Mouse (Mus musculus) limb, embryonic 12.5 days (tissue): ENCODE measurements around the gene Pxt1. TPM values are rescaled to one million over a fixed set of nuclear protein-coding genes. Genes with fewer than 3 reads are reported as not detected.

Source experiments
- ATAC-seq: fragments of 200-750 bp; cut with Nextera tagmentation; 2 replicates; pipeline ENCODE4 v1.8.0; 2017; ENCODE audit warnings: low read depth, moderate TSS enrichment; ENCODE audit not compliant: insufficient number of reproducible peaks, insufficient read depth, low FRiP score, low TSS enrichment
- H3K27ac ChIP-seq: fragments of 300-500 bp; sonication (generic); 2 replicates; pipeline ENCODE4 v1.5.1; 2016; ENCODE audit warnings: mild to moderate bottlenecking, moderate library complexity
- H3K27me3 ChIP-seq: fragments of 300-500 bp; sonication (generic); 2 replicates; pipeline ENCODE4 v1.6.1; 2016; ENCODE audit warnings: mild to moderate bottlenecking, moderate library complexity
- H3K36me3 ChIP-seq: fragments of 300-500 bp; sonication (generic); 2 replicates; pipeline ENCODE4 v1.6.1; 2016; ENCODE audit warnings: mild to moderate bottlenecking, moderate library complexity
- H3K4me1 ChIP-seq: fragments of 300-500 bp; sonication (generic); replicated peaks from 2 replicates; pipeline ENCODE4 v1.6.1; 2016
- H3K4me2 ChIP-seq: fragments of 300-500 bp; sonication (generic); 2 replicates; pipeline ENCODE4 v1.6.1; 2016; ENCODE audit warnings: mild to moderate bottlenecking, moderate library complexity
- H3K4me3 ChIP-seq: fragments of 300-500 bp; sonication (generic); replicated peaks from 2 replicates; pipeline ENCODE4 v1.5.1; 2016; ENCODE audit warnings: mild to moderate bottlenecking
- H3K9ac ChIP-seq: fragments of 300-500 bp; sonication (generic); replicated peaks from 2 replicates; pipeline ENCODE4 v1.6.1; 2016; ENCODE audit warnings: mild to moderate bottlenecking, moderate library complexity
- H3K9me3 ChIP-seq: fragments of 300-500 bp; sonication (generic); 2 replicates; pipeline ENCODE4 v1.6.1; 2016; ENCODE audit warnings: mild to moderate bottlenecking, moderate library complexity
- WGBS: fragments of 180-500 bp; shearing (Covaris S2); methylation state at CpG from one replicate; pipeline ENCODE4 v1.1.7; 2016; 5-methylcytosine and 5-hydroxymethylcytosine counted together
- polyA plus RNA-seq: library from polyadenylated mRNA; unstranded; fragments of >200 nt; fragmentation: Nextera tagmentation; extraction: Ambion mirVana; gene quantifications from 2 replicates; pipeline ENCODE4 v1.2.1, GENCODE M21; 2016

Pxt1 gene
- polyA plus RNA-seq, 1 experiment from 2014 or later = 0.28 TPM

GRCm38 (mm10) chr17:28947011-28947939 lies 3.6 kb upstream of the Pxt1 start:
- Histone ChIP-seq H3K9me3 (peaks cover 4% of the 10 kb centered on the region; the same call in 1 of the 2 replicates), H3K27ac (no peak overlapping the region), H3K27me3 (no peaks in the 10 kb centered on the region), H3K4me3 (no peak overlapping the region), H3K4me2 (no peak overlapping the region), H3K4me1 (peaks cover 8% of the 10 kb centered on the region; the same call in 1 of the 2 replicates), H3K36me3 (no peaks in the 10 kb centered on the region), H3K9ac (no peak overlapping the region)
- 90% methylated on average over 19 of the region's 19 CpGs for WGBS
- no peak for ATAC-seq

- Histone ChIP-seq H3K4me1 (no peaks in the 10 kb centered on the region), H3K36me3 (no peaks in the 10 kb centered on the region), H3K9ac (no peak overlapping the region), H3K4me3 (no peak overlapping the region), H3K27ac (no peak overlapping the region), H3K4me2 (no peak overlapping the region), H3K9me3 (peaks cover 4% of the 10 kb centered on the region; the same call in 1 of the 2 replicates), H3K27me3 (no peaks in the 10 kb centered on the region)
- ATAC-seq = no peak
- WGBS = 93% methylated on average over 7 of the region's 7 CpGs
These were observed 841 bp upstream of the Pxt1 start for GRCm38 (mm10) chr17:28944481-28944880.

GRCm38 (mm10) chr17:28942101-28942500 lies 1.5 kb downstream of the Pxt1 start:
- H3K9me3 ChIP-seq = no peaks in the 10 kb centered on the region; the same call in 1 of the 2 replicates
- H3K9ac ChIP-seq = no peak overlapping the region
- no peak for ATAC-seq
- H3K4me2 ChIP-seq = no peak overlapping the region
- H3K36me3 ChIP-seq = no peaks in the 10 kb centered on the region
- H3K27me3 ChIP-seq = no peaks in the 10 kb centered on the region
- H3K4me1 ChIP-seq = no peaks in the 10 kb centered on the region
- 73% methylated on average over 10 of the region's 11 CpGs for WGBS
- H3K4me3 ChIP-seq = no peak overlapping the region
- no peak overlapping the region for H3K27ac ChIP-seq

- no peak for ATAC-seq
- H3K9ac ChIP-seq = no peak overlapping the region
- no peak overlapping the region for H3K27ac ChIP-seq
- H3K36me3 ChIP-seq = no peaks in the 10 kb centered on the region
- H3K27me3 ChIP-seq = no peaks in the 10 kb centered on the region
- H3K4me3 ChIP-seq = no peak overlapping the region
- H3K4me2 ChIP-seq = no peak overlapping the region
- no peaks in the 10 kb centered on the region for H3K4me1 ChIP-seq
- WGBS = 93% methylated on average over 25 of the region's 25 CpGs
- no peaks in the 10 kb centered on the region; the same call in 1 of the 2 replicates for H3K9me3 ChIP-seq
These were observed 2.7 kb downstream of the Pxt1 start for GRCm38 (mm10) chr17:28940776-28941555.

GRCm38 (mm10) chr17:28936622-28937345 lies 6.9 kb downstream of the Pxt1 start:
- Histone ChIP-seq H3K36me3 (no peaks in the 10 kb centered on the region), H3K27me3 (no peaks in the 10 kb centered on the region), H3K4me3 (no peak overlapping the region), H3K4me1 (no peaks in the 10 kb centered on the region), H3K9ac (no peak overlapping the region), H3K4me2 (no peak overlapping the region), H3K9me3 (no peaks in the 10 kb centered on the region), H3K27ac (no peak overlapping the region)
- no peak for ATAC-seq
- WGBS = 82% methylated on average over 10 of the region's 10 CpGs

GRCm38 (mm10) chr17:28936133-28936532 lies 7.5 kb downstream of the Pxt1 start:
- Histone ChIP-seq H3K9me3 (no peaks in the 10 kb centered on the region), H3K27me3 (no peaks in the 10 kb centered on the region), H3K4me1 (no peaks in the 10 kb centered on the region), H3K4me2 (no peak overlapping the region), H3K4me3 (no peak overlapping the region), H3K9ac (no peak overlapping the region), H3K36me3 (no peaks in the 10 kb centered on the region), H3K27ac (no peak overlapping the region)
- 92% methylated on average over 7 of the region's 7 CpGs for WGBS
- ATAC-seq = no peak

GRCm38 (mm10) chr17:28934120-28934916 lies 9.3 kb downstream of the Pxt1 start:
- Histone ChIP-seq H3K4me1 (peaks cover 10% of the 10 kb centered on the region), H3K27me3 (no peaks in the 10 kb centered on the region), H3K27ac (no peak overlapping the region), H3K4me2 (no peak overlapping the region), H3K9me3 (no peaks in the 10 kb centered on the region), H3K9ac (no peak overlapping the region), H3K36me3 (no peaks in the 10 kb centered on the region), H3K4me3 (no peak overlapping the region)
- no peak for ATAC-seq
- WGBS = 77% methylated on average over 19 of the region's 19 CpGs

- no peak overlapping the region for H3K27ac ChIP-seq
- peaks cover 10% of the 10 kb centered on the region for H3K4me1 ChIP-seq
- 92% methylated on average over 4 of the region's 4 CpGs for WGBS
- H3K36me3 ChIP-seq = no peaks in the 10 kb centered on the region
- no peaks in the 10 kb centered on the region for H3K27me3 ChIP-seq
- no peak for ATAC-seq
- no peaks in the 10 kb centered on the region for H3K9me3 ChIP-seq
- H3K4me2 ChIP-seq = no peak overlapping the region
- H3K4me3 ChIP-seq = no peak overlapping the region
- H3K9ac ChIP-seq = no peak overlapping the region
These were observed 11.4 kb downstream of the Pxt1 start for GRCm38 (mm10) chr17:28932274-28932673.

- no peaks in the 10 kb centered on the region for H3K36me3 ChIP-seq
- no peak overlapping the region for H3K9ac ChIP-seq
- peaks cover 10% of the 10 kb centered on the region for H3K4me1 ChIP-seq
- peak overlapping the region; percentile 45; the same call in 1 of the 2 replicates for H3K27ac ChIP-seq
- no peak for ATAC-seq
- H3K4me3 ChIP-seq = no peak overlapping the region
- no peaks in the 10 kb centered on the region for H3K9me3 ChIP-seq
- no peak overlapping the region for H3K4me2 ChIP-seq
- WGBS = 91% methylated on average over 18 of the region's 18 CpGs
- no peaks in the 10 kb centered on the region for H3K27me3 ChIP-seq
These were observed 12.0 kb downstream of the Pxt1 start for GRCm38 (mm10) chr17:28931436-28932211.
